Mouse (Mus musculus): ENCODE data around the gene Bbs9.

DNA sequence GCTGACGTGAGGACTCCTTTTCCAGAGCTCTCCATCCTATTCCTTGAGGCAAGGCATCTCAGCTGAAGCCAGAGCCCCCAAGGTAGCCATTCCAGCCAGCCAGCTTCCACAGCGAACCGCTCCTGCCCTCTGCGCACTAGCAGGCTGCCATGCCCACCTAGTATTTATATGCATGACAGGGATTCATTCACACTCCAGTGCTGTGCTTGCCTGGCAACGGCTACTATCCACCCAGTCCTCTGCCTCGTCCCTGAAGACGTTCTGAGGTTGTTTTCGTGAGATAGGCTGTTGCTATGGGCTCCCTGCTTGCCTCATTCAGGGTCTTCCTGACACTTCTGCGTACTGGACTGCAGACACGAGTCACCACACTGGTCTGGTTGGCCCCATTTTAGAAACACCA lies 22.8 kb upstream of the Bbs9 start:
- TF ChIP-seq CTCF (IDR thresholded peaks at IDR 0.05; ENCODE audit: insufficient read depth, low read length), result no peak
- no peak for TF ChIP-seq POLR2A (IDR thresholded peaks at IDR 0.05; ENCODE audit: borderline replicate concordance, extremely low read depth, low read depth, low read length)
